Mouse (Mus musculus): ENCODE measurements at regions not wholly inside any gene's neighbourhood (a gene's known extent, or its start where the extent isn't known, plus 50 kb on each side); places are given as distances from the start of the nearest gene placed in this dataset.

DNA sequence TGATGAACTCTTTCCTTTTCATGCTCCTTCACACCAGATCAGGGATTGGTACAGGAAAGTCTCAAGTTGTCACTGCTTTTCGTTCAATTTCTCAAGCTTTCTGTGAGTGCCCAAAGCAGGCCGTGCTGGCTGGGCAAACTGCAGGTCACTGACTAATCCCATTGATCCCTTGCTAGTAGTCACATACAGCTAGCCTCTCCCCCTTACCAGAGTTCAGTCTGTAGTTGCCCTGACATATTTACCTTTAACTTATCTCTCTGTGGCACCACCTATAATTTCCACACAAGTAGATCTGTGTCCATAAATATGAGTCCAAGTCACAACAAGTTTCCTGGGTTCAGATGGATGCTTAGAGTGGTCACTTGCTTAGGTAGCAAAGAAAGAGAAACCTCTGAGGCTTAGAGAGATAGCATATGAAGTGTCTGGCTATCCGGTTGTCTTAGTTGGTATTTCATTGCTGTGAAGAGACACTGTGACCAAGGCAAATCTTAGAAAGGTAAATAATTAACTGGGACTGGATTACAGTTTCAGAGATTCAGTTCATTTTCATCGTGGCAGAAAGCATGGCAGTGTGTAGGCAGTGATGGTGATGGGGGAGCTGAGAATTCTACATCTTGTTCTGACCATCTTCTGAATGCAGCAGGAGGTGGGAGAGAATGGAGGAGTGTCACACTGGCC, 362.8 kb upstream of the Pcsk5 start:
- no peak for DNase-seq

DNA sequence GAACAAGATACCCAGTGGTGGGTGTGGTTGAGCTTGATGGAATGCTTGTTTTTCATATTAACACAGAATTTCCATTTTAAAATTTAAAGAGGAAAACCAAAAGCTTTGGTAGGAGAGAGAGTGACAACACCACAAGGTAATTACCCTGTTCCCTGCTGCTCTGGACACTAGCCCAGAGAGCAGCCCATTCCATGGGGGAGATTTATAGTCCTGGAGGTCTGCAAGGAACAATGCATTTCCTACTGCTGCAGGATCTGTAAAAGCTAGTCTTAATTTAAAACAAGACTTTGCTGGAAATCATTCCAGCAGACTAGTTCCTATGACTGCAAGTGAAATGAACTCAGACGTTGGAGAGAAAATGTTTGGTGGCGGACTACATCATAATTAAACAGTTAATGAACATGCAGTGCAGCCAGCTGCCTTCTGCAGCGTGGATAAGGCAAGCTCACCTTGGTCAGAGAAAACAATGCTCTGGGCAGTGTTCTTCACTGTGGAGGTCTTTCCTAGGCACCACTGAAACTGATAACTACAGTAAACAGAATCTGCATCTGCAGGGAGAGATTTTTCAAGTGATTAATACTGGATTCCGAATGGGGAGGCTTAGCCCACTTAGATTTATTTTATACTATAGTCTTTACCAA, 351.8 kb upstream of the Pcsk5 start:
- no peak for DNase-seq

DNA sequence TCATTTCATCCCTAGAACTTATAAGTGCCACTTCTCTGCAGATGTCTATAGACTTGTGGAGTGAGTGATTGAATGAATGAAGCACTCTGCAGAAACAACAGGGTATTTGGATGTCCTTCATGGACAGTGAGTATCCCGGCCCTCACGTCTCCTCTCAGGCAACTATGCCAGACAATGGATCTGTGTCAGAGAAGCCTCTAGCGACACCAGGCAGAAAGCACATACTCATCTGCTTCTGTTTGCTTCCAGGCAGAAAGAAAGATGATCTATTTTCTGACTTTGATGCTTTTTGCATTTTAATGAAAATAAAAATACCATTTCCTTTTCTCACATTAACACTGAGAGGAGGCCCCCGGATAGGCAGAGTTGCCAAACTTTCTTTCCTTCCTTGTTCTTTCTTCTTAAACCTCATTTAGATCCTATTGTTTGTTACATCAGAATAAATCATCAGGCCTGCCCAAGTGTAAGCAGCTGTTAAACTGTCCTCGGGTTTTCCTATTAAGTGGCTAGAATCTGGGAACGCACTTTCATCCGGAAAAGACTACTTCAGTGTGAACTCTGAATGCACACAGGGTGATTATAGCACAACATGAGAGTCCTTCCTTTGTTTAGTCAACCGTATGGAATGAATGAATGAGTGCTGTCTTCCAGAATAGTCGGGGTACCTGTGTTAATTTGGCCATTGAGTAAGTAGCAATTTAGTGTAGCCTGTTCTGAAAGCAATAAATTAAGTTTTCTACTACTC, 350.9 kb upstream of the Pcsk5 start:
- no peak for DNase-seq

DNA sequence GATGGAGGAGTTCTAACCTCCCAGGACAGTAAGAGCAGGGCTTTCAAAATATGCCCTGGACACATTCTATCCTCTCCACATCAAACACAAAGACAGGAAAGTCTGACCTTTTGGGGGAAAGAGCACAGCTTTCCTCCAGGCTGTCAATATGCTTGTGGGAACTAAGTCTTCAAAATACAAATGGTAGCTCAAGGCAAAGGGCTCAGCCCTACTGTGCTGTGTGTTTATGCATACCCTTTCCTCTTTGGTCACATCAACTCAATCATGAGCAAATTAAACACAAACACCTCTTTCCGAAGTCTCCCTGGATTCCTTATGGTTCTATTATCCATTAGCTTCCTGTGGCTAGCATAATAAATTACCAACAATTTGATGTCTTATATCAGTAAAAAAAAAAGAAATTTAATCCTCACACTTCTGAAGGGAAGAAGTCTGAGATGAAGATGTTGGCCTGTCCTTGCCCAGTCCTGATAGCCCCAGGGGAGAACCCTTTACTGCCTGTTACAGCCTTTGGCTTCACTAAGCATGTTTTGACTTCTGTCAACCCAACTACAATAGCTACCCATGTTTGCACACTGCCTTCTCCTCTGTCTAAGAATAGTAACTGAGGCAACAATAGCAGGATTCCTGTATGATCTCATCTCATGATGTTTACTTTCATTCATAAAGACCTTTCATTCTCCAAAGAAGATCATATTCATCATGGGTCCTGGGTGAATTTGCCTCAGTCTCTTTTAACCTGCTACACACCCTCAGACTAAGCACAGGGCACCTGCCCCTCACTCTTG, 348.5 kb upstream of the Pcsk5 start:
- DNase-seq: no peak

DNA sequence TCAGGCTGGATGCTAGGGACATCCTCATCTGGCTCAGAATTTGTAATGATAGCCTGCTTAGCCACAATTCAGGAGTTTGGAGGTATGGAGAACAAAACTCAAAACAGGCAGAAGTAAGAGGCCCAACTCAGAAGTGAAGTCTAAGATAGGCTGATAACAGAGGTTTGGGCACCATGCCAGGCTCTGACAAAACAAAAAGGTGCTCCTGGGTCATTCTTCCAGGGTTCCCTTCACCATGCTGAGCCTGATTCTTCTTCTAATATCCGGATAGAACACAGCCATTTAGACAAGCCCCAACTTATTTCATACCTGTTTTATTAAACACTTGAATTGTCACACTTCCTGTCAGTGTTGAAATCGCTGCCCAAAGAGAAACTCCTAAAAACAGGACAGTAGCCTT, 347.8 kb upstream of the Pcsk5 start:
- no peak for DNase-seq

DNA sequence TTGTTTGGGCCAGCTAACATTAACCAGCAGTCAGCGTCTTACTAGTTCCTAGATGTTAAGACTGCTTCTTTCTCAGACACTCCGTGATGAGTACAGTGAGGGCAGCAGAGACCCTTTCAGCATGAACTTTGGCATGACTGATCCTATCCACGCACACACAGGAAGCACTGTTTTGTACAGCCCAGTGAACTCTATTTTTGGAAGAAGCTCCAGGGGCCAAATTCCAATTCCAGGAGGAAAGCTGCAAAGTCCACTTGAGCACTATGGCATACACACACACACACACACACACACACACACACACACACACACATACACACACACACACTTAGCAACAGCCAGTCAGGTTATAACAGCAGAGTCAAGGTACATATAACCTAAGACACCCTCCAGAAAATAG, 338.8 kb upstream of the Pcsk5 start:
- peak; percentile 68 to 75 for DNase-seq

DNA sequence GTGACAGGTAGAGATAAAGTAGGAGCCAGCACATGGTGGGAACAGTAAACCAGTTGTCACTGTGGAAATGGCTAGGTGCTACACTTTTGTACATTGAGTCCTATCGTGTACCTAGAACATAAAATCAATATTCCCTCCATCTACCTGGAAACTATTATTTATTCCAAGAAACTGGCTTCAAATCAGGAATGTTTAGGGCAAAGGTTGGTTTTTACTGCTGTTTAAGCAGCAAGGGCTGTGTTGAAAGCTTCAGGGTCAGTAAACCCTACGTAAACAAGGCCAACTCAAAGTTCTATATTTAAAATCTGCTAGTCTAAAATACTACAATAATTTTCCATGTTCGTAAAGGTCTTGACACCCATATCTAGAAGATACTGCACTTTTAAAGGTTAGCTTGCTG, 309.1 kb upstream of the Pcsk5 start:
- peak in 1 of 2 experiments; percentile 24 for DNase-seq

DNA sequence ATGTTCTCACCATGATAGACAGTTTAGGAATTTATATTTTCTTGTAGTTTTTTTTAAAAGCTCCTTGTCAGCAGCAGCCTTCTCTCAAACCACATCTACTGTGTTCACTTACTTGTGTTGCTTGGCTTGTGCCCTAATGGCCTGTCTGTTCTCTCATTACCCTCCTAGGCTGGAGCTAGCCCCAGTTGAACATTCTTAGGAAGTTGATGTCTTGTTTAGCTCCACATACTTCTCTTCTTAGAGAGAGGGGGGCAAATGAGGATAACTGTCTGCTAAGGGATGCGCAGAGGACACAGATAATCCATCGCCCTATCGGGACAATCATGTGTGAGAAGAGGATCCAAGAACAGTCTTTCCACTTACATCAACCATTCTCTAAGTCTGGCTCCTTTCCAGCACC, 293.5 kb upstream of the Pcsk5 start:
- DNase-seq: no peak

DNA sequence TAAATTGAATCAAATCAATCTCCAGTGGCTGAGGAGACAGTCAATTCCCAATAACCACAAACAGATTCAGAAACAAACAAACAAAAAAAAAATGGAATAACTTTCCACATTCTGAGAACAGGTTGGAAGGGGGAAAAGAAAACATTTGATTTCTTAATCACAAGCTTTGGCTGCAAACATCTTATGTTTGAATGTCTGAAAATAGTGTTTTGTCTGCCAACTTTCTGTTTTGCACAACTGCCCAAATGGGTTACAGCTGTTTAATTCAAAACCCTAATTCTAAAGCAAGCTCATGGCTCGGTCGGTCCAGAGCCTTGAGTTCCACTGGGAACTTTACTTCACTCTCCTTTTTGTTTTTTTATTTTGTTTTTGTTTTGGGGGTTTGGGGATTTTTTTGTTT, 291.4 kb upstream of the Pcsk5 start:
- no peak for DNase-seq

DNA sequence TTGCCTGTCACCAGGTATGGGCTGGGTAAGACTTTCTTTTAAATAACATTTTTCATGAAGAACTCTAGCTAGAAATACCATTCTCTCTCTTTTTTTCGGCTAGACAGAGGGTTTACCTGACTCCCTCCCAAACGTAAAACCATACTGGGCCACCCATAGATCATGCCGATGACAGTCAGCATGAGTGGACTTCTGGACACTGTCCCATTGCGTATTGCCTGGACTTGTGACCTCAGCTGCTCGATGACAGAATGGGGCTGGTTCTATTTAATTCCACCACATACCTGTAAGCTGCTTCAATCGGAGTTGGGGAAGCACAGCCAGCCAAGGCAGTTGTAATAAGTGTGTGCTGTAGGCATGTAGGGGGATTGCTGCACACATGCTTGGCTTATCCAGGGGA, 268.8 kb upstream of the Pcsk5 start:
- DNase-seq: no peak

DNA sequence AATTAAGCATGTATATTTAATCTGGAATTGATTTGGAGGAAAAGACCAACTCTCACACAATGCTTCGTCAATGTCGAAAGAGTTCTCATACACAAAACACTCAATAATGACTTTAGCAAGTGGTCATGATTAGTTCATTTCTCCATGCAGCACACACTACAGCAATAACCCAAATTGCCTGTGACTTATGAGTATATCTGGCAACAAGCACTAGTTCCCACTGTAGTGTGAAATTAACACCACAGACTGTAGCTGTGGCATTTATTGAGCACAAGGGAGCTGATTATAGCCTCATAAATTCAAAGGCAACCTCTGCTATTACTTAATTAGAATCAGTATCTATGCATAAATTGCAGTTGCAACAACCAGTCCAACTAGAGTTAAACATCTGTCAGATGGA, 267.2 kb upstream of the Pcsk5 start:
- DNase-seq: no peak

DNA sequence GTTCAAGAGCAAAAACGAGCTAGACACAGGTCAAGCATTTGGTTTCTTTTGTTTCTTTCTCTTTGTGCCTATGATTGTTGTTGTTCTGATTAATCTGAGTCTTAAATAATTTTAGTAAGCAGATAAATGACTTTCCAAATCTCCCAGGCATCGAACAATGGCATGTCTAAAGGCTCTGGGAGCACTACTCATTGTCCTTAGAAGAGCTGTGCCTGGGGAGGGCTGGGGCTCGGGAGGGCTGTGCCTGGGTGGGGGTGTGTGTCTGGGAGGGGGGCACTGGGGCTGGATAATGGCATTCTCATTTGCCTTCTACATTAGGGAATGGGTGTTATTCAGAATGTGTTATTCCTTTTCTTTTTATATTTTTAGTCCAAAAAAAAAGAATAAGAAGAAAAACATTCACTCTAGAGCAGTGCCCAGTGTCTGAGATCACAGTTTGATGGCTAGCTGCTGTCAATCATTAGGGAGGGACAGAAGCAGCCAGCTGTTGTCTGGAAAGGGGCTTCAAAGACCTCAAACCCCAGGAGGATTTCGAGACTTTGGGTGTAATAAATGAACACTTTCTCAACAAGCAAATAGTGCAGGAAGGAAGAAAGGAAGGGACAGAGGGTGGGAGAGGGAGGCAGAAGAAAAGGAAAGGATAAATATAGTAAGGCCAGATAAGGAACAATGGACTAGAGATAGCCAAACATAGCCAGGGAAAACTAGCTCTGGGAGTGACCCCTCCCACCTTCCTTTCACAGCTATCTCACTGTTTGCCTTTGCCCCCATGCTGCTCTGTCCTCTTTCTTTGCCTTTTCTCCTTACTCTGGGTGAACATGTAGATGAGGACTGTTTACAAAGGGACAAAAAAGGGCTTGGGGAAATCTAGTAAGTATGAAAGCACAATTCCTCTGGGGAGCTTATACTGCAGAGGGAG, 264.2 kb upstream of the Pcsk5 start:
- DNase-seq: no peak

DNA sequence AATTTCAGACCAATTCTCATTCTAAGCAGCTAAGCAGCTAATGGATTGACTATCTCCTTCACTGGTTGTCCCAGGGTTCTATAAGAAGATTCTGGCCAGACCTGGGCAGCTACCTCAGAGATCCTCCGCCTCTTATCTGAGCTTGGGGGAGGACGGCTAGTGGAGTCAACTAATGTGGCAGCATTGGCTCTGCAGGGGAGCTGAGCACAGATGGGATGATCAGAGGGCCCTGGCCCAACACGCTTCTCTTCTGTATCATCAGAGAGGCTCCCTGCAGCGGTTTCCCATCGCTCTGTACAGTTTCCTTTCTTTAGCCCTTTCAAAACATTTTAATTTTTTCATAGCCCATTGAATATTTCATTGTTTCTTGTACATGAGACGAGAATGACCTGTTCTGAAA, 245.9 kb upstream of the Pcsk5 start:
- no peak for DNase-seq

DNA sequence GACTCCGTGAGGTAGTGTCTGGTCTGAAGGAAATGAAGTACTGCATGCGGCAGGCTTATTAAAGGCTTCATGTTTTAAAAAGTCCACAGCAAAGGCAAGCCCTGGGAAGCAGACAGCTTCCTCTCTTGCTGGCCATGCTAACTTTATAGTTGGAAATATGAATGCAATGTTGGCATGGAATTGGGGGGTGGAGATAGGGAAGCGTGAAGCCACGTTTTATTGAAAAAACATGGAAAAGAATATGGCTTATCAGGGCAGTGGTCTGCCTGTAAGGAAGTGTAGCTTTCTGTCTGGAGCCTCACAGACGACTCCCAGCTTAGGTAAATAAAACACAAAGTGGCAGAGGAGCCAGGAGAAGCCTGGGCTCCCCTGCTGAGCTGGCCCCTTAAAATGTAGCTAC, 231.5 kb upstream of the Pcsk5 start:
- no peak for DNase-seq

DNA sequence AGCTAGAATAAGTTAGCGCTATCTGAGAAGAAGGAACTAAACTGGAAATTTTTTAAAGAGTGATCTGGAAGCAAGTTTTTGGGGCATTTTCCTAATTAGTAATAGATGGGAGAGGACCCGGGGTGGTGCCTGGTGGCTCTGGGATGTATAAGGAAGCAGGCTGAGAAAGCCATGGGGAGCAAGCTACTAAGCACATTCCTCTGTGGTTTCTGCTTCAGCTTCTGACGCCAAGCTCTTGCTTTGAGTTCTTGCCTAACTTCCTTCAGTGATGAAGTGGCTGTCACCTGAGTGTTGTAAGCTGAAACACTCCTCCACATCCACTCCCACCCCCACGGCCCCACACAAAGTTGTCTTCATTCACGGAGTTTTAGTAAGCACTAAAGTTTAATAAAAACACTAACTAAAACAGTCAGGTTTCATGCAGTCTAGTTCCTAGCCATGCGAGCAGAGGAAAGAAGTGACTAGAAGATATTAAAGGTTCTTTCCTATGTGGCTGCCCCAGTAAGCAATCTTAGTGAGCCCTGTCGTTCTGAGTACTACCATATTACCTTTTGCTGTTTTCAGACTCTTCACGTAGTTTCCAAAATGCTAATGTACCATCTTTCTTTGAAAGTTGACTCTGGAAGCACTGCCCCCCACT, 230.5 kb upstream of the Pcsk5 start:
- DNase-seq: no peak

DNA sequence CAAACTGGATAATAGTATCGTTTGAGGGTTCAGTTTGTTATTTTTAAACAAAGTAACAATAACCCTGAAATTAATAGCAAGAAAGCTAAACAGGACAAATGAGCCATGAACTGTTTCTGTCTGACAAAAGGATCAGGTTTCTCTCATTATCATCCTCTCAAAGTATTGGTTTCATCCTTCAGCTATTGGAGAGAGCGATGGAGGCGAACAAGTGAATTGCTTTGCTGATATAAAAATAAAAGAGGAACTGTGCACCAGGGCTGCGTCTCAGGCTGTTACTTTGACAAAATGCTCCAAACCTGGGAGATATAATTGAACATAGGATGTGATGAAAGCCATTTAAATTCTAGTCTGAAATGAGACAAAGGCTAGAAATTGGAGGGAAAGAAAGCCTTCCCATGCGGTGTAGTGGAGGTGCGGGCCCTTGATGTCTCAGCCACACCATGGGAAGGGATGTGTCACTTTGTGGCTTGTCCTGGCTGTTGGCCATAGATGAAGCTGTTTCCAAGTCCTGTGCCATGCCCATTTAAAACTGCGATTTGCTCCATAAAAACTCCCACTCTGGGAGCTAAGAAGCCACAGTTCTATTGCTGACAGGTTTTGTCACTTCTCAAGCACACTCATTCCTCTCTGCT, 219.9 kb upstream of the Pcsk5 start:
- DNase-seq: no peak

DNA sequence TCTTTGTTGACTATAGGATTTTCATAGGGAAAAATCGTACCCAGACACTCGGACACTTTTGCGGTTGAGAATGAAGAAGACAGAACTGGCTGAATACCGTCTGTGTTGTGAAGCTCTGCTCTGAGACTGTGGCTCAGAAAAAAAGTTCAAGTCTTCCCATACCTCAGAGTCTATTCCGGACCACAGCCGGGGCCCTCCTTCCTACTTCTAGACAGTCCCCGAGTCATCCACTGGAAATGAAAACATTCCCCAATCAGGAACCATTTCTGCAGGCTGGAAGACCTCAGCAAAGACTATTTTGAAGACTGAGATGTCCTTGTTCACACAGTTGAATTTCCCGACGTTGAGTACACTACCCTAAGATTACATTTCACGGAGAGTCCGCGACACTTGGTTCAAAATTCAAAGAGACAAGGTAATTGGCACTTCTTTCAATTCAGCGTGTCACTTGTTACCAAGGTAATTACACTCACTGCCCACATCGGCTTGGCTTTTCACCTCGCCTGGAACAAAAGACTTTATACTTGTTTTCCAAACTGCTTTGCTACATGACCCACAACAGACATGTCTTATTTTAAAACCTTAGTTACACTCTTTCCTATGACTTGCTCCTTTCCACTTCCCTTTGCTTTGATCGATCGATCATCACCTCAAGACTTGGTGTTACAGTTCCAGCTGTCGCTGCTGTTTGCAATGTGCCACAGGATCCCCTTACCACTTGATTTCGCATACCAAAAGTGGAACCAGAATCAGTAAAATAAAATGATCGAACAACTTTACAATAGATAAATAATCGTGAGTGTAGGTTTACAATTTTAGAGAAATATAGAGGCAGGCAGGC, 219.2 kb upstream of the Pcsk5 start:
- no peak for DNase-seq

DNA sequence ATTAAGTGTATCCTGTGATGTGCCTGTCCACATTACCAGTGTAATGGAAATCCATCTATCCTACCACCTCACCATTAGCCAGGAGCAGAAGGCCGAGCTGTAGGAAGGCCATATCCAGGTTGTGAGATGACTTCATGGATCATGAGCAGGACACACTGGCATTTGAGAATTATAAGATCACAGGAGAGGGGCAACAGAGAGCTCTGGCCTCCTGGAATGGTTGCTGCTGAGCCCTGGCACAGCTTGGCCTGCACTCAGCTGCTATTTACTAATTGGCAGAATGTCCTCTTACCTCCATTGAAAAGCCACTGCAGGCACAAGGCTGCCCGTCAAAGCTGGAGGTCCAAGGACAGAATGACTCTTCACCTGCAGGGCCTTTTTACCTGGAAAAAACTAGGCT, 212.9 kb upstream of the Pcsk5 start:
- no peak for DNase-seq

DNA sequence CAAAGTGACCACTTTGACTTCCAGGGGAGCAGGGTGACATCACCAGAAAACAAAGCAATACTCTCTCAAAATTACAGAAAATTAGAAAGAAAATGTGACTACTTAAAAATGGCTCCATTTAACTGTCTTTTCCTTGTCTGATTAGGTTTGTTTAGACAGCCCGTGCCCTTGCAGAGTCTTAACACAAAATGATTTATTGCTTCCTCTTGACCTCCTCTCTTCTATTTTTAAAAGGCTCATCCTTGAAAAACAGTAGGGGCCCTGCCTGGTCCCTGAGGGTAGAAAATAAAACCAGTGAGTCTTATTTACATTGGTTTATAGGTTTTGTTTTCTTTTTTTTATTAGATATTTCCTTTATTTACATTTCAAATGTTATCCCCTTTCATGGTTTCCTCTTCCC, 196.8 kb upstream of the Pcsk5 start:
- no peak for DNase-seq

DNA sequence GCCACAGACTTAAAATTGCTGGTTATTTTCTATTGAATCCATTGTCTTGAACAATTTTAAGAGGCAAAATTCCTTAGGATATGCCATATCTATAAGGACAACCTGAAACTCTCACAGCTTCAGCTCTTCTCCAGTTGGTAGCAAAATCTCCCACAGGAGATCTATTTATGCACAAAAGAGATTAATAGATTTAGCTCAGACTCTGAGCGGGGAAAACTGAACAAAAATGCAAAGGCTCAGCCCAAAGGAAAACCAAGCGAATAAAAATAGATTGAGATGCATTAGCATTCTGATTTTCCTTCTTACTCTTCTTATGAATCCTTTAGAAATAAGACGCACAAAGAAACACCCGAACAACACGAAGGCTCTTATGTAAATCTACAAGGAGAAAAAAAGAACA, 196.2 kb upstream of the Pcsk5 start:
- DNase-seq: no peak
